Mouse (Mus musculus): ENCODE measurements around the gene Ugt1a5. TPM values are rescaled to one million over a fixed set of nuclear protein-coding genes. Genes with fewer than 3 reads are reported as not detected.
A peak's percentile ranks its signal among the peaks of the same experiment; 100 is the strongest.

Ugt1a5 gene
- polyA plus RNA-seq, 1 experiment, result not detected

DNA sequence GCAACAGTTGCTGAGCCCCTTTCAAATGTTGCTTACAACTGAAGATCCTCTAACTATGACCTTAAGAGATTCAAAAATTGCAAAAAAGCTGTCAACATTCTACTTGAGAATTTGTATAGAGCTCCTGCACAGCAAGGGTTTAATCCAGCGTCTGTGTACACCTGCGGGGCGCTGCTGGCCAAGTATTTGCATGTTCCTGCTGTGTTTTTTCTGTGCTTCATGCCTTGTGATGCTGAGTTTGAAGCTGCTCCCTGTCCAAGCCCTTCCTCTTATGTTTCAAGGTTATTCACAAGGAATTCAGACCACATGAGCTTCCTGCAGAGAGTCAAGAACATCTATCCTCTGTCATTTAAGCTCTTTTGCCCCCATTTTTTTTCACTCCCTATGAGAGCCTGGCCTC lies 26.3 kb downstream of the Ugt1a5 start:
- H3K27ac ChIP-seq (ENCODE audit: insufficient read depth, low read depth, low read length), result no peak overlapping the region
- no peaks in the 10 kb centered on the region for H3K4me1 ChIP-seq (ENCODE audit: control insufficient read depth, insufficient read depth, low read length)
- no peak overlapping the region for H3K4me3 ChIP-seq (ENCODE audit: insufficient read depth, low read depth, low read length)
- TF ChIP-seq CTCF (IDR thresholded peaks at IDR 0.05; ENCODE audit: insufficient read depth, low read depth, low read length) (no peak), POLR2A (IDR thresholded peaks at IDR 0.05; ENCODE audit: insufficient read depth, low read depth, low read length) (no peak)
- WGBS, result 78% methylated on average over 3 of the region's 3 CpGs

DNA sequence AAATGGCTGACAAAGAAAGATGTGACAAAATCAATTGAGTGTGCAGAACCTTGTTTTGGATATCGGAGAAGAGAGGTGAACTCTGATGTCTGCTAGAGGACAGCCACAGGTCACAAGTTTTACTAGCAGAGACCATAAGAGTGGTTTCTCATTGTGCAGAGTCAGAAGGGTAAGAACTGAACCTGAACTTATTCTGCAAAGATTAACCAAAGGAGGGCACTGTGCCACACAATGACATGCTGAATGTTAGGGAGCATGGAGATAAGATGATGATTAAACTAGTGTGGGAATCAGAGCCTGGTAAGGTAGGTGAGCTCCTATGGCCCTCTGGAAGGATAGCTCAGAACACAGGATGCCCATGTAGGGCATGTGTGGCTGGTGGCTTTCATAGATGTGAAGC lies 29.9 kb downstream of the Ugt1a5 start:
- TF ChIP-seq CTCF (IDR thresholded peaks at IDR 0.05; ENCODE audit: insufficient read depth, low read depth, low read length), result no peak
- TF ChIP-seq POLR2A (IDR thresholded peaks at IDR 0.05; ENCODE audit: insufficient read depth, low read depth, low read length), result no peak
- H3K4me1 ChIP-seq (ENCODE audit: control insufficient read depth, insufficient read depth, low read length), result no peaks in the 10 kb centered on the region
- no peak overlapping the region for H3K4me3 ChIP-seq (ENCODE audit: insufficient read depth, low read depth, low read length)
- no peak overlapping the region for H3K27ac ChIP-seq (ENCODE audit: insufficient read depth, low read depth, low read length)
- 90% methylated on average over 1 of the region's 1 CpGs for WGBS

DNA sequence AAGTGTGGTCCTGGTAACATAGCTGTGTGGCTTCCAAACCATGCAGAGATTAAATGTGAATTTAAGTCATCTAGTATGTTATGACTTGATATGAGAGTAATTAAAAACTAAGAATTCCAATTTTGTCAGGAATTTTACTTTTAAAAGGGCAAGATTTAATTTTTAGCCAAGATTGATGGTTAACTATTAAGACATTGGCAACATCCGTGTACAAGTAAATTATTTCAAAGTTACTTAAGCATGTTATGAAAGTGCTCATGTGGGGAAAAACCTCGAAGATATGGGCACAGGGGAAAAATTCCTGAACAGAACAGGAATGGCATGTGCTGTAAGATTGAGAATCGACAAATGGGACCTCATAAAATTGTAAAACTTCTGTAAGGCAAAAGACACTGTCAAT lies 31.6 kb downstream of the Ugt1a5 start:
- Histone ChIP-seq H3K27ac (ENCODE audit: insufficient read depth, low read depth, low read length) (no peak overlapping the region), H3K4me1 (ENCODE audit: control insufficient read depth, insufficient read depth, low read length) (no peaks in the 10 kb centered on the region), H3K4me3 (ENCODE audit: insufficient read depth, low read depth, low read length) (no peak overlapping the region)
- TF ChIP-seq POLR2A (IDR thresholded peaks at IDR 0.05; ENCODE audit: insufficient read depth, low read depth, low read length) (no peak), CTCF (IDR thresholded peaks at IDR 0.05; ENCODE audit: insufficient read depth, low read depth, low read length) (no peak)
- 84% methylated on average over 3 of the region's 3 CpGs for WGBS

DNA sequence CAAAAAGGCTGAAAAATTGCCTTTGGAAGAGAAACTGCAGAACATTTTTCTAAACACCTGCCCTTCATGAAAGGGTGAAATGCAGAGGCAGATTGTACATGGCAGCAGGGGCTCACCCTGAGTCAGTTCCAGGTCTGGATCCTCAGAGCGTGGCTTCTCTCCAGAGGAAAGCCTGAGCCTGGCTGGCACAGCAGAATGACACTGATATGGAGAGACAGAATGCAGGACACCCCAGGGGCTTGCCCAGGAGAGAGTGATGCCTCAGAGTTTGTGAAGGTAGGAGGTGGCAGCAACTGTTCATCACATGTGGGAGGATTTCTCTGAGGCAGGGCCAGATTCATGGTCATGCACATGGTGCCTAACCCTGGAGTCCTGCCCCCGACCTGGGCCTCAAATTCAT lies 34.2 kb downstream of the Ugt1a5 start:
- H3K27ac ChIP-seq (ENCODE audit: insufficient read depth, low read depth, low read length), result no peak overlapping the region
- H3K4me3 ChIP-seq (ENCODE audit: insufficient read depth, low read depth, low read length), result no peak overlapping the region
- H3K4me1 ChIP-seq (ENCODE audit: control insufficient read depth, insufficient read depth, low read length), result peaks cover under 1% of the 10 kb centered on the region; the same call in 1 of the 2 replicates
- 81% methylated on average over 2 of the region's 2 CpGs for WGBS
- TF ChIP-seq CTCF (IDR thresholded peaks at IDR 0.05; ENCODE audit: insufficient read depth, low read depth, low read length) (no peak), POLR2A (IDR thresholded peaks at IDR 0.05; ENCODE audit: insufficient read depth, low read depth, low read length) (no peak)

DNA sequence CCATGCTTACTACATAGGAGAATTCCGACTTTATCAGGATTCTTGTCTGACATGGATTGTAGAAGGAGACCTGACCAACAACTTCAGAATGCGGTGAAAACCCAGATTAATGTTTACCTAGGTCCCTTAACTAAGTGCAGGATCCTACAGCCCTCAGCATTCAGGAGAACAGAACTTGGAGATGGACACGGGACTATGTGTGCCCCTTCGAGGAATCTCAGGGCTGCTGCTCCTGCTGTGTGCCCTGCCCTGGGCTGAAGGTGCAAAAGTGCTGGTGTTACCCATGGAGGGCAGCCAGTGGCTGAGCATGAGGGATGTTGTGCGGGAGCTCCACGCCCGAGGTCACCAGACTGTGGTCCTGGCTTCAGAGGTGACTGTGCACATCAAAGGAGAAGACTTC lies 34.6 kb downstream of the Ugt1a5 start, which contains the start of gene Ugt1a2:
Gene Ugt1a2 (plus strand): TSS at position 146 of the 400 bp plus-strand sequence.
- Histone ChIP-seq H3K4me1 (ENCODE audit: control insufficient read depth, insufficient read depth, low read length) (peaks cover 5% of the 10 kb centered on the region), H3K4me3 (ENCODE audit: insufficient read depth, low read depth, low read length) (no peak within 1 kb of the TSS), H3K27ac (ENCODE audit: insufficient read depth, low read depth, low read length) (no peak within 1 kb of the TSS)
- 86% methylated on average over 7 of the region's 7 CpGs for WGBS
- TF ChIP-seq CTCF (IDR thresholded peaks at IDR 0.05; ENCODE audit: insufficient read depth, low read depth, low read length), result no peak
- TF ChIP-seq POLR2A (IDR thresholded peaks at IDR 0.05; ENCODE audit: insufficient read depth, low read depth, low read length), result no peak

DNA sequence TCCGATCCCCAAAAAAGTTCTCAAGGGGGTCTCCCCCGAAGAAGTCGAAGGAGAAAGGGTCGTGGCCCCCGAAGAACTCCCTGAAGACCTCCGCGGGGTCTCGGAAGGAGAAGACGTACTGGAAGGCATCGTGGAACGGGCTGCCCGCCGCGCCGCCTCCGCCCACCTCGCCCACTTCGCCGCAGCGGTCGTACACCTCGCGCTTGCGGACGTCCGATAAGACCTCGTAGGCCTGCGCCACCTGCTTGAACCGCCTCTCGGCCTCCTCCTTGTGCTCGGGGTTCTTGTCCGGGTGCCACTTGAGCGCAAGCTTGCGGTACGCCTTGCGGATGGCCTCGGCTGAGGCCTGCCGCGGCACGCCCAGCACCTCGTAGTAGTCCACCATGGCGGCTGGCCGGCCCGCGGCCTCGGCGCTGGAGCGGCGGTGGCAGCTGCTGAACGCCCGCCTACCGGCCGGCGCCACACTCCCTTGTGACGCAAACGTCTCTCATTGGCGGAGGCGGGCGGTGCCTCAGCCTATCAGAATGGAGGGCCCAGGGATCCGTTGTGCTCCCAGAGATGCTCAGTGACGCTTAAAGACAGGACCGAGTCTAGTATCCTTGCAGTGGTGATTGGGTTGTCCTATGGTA lies 39.6 kb downstream of the Ugt1a5 start, which contains the start of gene Dnajb3:
Gene Dnajb3 (minus strand): TSS at position 489 of the 629 bp plus-strand sequence.
- Histone ChIP-seq H3K4me3 (ENCODE audit: insufficient read depth, low read depth, low read length) (peak within 1 kb of the TSS; percentile 69), H3K27ac (ENCODE audit: insufficient read depth, low read depth, low read length) (no peak within 1 kb of the TSS), H3K4me1 (ENCODE audit: control insufficient read depth, insufficient read depth, low read length) (peaks cover 11% of the 10 kb centered on the region)
- TF ChIP-seq CTCF (IDR thresholded peaks at IDR 0.05; ENCODE audit: insufficient read depth, low read depth, low read length) (no peak), POLR2A (IDR thresholded peaks at IDR 0.05; ENCODE audit: insufficient read depth, low read depth, low read length) (peak; percentile 32; the same call in 1 of the 2 replicates)
- 7% methylated on average over 62 of the region's 62 CpGs for WGBS

DNA sequence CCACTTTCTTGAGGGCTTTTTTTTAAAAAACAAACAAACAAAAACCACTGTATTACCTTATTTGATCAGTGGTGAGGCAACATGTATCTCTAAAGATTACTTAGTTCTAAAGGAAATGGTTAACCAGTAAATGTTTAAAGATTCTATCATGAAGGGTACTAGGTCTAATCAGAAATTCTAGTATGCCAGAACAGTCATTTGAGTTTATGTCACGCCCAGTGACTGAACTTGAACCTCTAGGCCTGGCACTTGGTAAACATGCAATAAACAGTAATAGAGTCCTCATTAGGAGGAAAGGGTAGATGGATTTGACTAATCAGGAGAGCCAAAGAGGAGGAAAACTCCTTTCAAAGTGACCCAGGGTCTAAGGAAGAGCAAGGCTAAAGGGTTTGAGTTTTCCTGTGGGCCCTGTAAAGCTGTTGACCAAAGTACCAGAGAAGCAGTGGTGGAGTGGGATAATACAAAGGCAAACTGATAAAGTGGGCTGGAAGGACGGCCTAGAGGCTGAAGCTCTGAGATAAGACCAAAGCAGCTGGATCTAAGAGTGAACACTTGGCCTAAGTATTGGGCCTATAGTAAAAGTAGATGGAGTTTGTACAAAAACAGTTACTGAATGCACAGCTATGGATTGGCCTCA lies 41.1 kb downstream of the Ugt1a5 start:
- H3K27ac ChIP-seq (ENCODE audit: insufficient read depth, low read depth, low read length), result no peak overlapping the region
- 92% methylated on average over 2 of the region's 2 CpGs for WGBS
- no peak for TF ChIP-seq POLR2A (IDR thresholded peaks at IDR 0.05; ENCODE audit: insufficient read depth, low read depth, low read length)
- no peak for TF ChIP-seq CTCF (IDR thresholded peaks at IDR 0.05; ENCODE audit: insufficient read depth, low read depth, low read length)
- H3K4me1 ChIP-seq (ENCODE audit: control insufficient read depth, insufficient read depth, low read length), result peaks cover 11% of the 10 kb centered on the region
- H3K4me3 ChIP-seq (ENCODE audit: insufficient read depth, low read depth, low read length), result no peak overlapping the region

DNA sequence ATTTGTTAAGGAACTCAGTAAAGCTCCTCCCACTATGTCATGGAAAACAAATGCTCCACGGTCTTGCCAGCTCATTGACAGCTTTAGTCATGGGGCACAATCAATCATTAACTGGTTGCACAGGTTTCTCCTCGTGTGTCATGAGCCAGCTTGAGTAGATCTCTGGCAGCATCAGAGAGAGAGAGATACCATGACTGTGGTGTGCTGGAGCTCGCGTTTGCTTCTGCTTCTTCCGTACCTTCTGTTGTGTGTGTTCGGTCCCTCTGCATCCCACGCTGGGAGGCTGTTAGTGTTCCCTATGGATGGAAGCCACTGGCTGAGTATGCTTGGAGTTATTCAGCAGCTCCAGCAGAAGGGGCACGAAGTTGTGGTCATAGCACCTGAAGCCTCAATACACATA lies 46.0 kb downstream of the Ugt1a5 start, which contains the start of gene Ugt1a1:
Gene Ugt1a1 (plus strand): TSS at position 148 of the 400 bp plus-strand sequence.
- no peak for TF ChIP-seq CTCF (IDR thresholded peaks at IDR 0.05; ENCODE audit: insufficient read depth, low read depth, low read length)
- TF ChIP-seq POLR2A (IDR thresholded peaks at IDR 0.05; ENCODE audit: insufficient read depth, low read depth, low read length), result no peak
- H3K27ac ChIP-seq (ENCODE audit: insufficient read depth, low read depth, low read length), result no peak within 1 kb of the TSS
- WGBS, result 67% methylated on average over 8 of the region's 8 CpGs
- no peaks in the 10 kb centered on the region for H3K4me1 ChIP-seq (ENCODE audit: control insufficient read depth, insufficient read depth, low read length)
- H3K4me3 ChIP-seq (ENCODE audit: insufficient read depth, low read depth, low read length), result no peak within 1 kb of the TSS

DNA sequence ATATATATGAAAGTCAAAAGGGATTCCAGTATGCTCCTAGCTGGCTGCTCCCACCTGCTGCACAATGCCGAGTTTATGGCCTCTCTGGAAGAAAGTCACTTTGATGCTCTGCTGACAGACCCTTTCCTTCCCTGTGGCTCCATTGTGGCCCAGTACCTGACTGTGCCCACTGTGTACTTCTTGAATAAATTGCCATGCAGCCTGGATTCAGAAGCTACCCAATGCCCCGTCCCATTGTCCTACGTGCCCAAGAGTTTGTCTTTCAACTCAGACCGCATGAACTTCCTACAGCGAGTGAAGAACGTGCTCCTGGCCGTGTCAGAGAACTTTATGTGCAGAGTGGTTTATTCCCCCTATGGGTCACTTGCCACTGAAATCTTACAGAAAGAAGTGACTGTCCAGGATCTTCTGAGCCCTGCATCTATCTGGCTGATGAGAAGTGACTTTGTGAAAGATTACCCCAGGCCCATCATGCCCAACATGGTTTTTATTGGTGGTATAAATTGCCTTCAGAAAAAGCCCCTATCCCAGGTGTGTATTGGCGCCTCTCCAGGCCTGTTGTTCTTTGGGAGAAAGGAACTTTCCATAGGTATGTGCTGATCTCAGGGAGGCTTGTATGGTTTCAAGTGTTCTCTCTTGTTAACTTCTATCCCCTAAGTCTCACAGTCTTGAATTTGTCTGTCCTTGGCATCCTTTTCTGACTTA lies 46.7 kb downstream of the Ugt1a5 start:
- WGBS, result 63% methylated on average over 8 of the region's 8 CpGs
- no peak overlapping the region for H3K27ac ChIP-seq (ENCODE audit: insufficient read depth, low read depth, low read length)
- H3K4me1 ChIP-seq (ENCODE audit: control insufficient read depth, insufficient read depth, low read length), result no peaks in the 10 kb centered on the region
- no peak overlapping the region for H3K4me3 ChIP-seq (ENCODE audit: insufficient read depth, low read depth, low read length)
- no peak for TF ChIP-seq POLR2A (IDR thresholded peaks at IDR 0.05; ENCODE audit: insufficient read depth, low read depth, low read length)
- no peak for TF ChIP-seq CTCF (IDR thresholded peaks at IDR 0.05; ENCODE audit: insufficient read depth, low read depth, low read length)

Measured in olfactory bulb, adult 2 months (tissue).